Mouse (Mus musculus) hindbrain, embryonic 10.5 days (tissue): ENCODE measurements around the gene Rasip1. TPM values are rescaled to one million over a fixed set of nuclear protein-coding genes. Genes with fewer than 3 reads are reported as not detected.

Source experiments
- DNase-seq: peaks from one replicate; pipeline ENCODE4 v3.0.0-alpha.2; 2017; ENCODE audit warnings: low spot score
- H3K27ac ChIP-seq: fragments of 300-500 bp; sonication (generic); 2 replicates; pipeline ENCODE4 v1.5.1; 2016; ENCODE audit warnings: mild to moderate bottlenecking, moderate library complexity
- H3K27me3 ChIP-seq: fragments of 300-500 bp; sonication (generic); 2 replicates; pipeline ENCODE4 v1.6.1; 2016; ENCODE audit warnings: mild to moderate bottlenecking; ENCODE audit not compliant: poor library complexity, insufficient read depth, severe bottlenecking
- H3K36me3 ChIP-seq: fragments of 300-500 bp; sonication (generic); 2 replicates; pipeline ENCODE4 v1.6.1; 2016; ENCODE audit warnings: mild to moderate bottlenecking, moderate library complexity
- H3K4me1 ChIP-seq: fragments of 300-500 bp; sonication (generic); replicated peaks from 2 replicates; pipeline ENCODE4 v1.6.1; 2016; ENCODE audit warnings: mild to moderate bottlenecking
- H3K4me3 ChIP-seq: fragments of 300-500 bp; sonication (generic); 2 replicates; pipeline ENCODE4 v1.5.1; 2016; ENCODE audit warnings: mild to moderate bottlenecking, moderate library complexity
- H3K9me3 ChIP-seq: fragments of 300-500 bp; sonication (generic); 2 replicates; pipeline ENCODE4 v1.6.1; 2016; ENCODE audit warnings: mild to moderate bottlenecking, moderate library complexity
- WGBS: fragments of 180-500 bp; shearing (Covaris S2); methylation state at CpG from one replicate; pipeline ENCODE4 v1.1.7; 2016; 5-methylcytosine and 5-hydroxymethylcytosine counted together
- polyA plus RNA-seq: library from polyadenylated mRNA; unstranded; fragments of >200 nt; fragmentation: Nextera tagmentation; extraction: Ambion mirVana; gene quantifications from 2 replicates; pipeline ENCODE4 v1.2.1, GENCODE M21; 2016

Rasip1 gene
- polyA plus RNA-seq, 1 experiment from 2014 or later: 9.3 TPM

GRCm38 (mm10) chr7:45685811-45686210 is 58.5 kb downstream of the Rasip1 start:
- Histone ChIP-seq H3K27me3 (peaks cover 31% of the 10 kb centered on the region), H3K4me1 (peaks cover 65% of the 10 kb centered on the region), H3K4me3 (0 out of 2 replicates have a peak overlapping the region, but pooled peaks have one; percentile 14), H3K36me3 (no peaks in the 10 kb centered on the region), H3K9me3 (no peaks in the 10 kb centered on the region), H3K27ac (peak overlapping the region; percentile 71)
- no peak for DNase-seq
- 56% methylated on average over 10 of the region's 10 CpGs for WGBS

GRCm38 (mm10) chr7:45686841-45687240 is 59.6 kb downstream of the Rasip1 start:
- Histone ChIP-seq H3K9me3 (no peaks in the 10 kb centered on the region), H3K4me3 (0 out of 2 replicates have a peak overlapping the region, but pooled peaks have one; percentile 14), H3K36me3 (no peaks in the 10 kb centered on the region), H3K4me1 (peaks cover 65% of the 10 kb centered on the region), H3K27ac (peak overlapping the region; percentile 71; the same call in 1 of the 2 replicates), H3K27me3 (peaks cover 41% of the 10 kb centered on the region)
- WGBS: 75% methylated on average over 3 of the region's 3 CpGs
- no peak for DNase-seq

Other genes starting within 250 kb of the Rasip1 start
- gene Snrnp70, start 231.7 kb upstream of the Rasip1 start, polyA plus RNA-seq: 223 and 271 TPM in 2 replicates
- 0.07 TPM in 1 of 2 replicates, not detected in the other for gene Kcna7, start 221.8 kb upstream of the Rasip1 start, polyA plus RNA-seq
- gene Ntf5, start 213.8 kb upstream of the Rasip1 start, polyA plus RNA-seq: 1.0 and 1.1 TPM in 2 replicates
- 0.60 and 1.5 TPM in 2 replicates for gene Lhb, start 206.7 kb upstream of the Rasip1 start, polyA plus RNA-seq
- 43.2 and 45.7 TPM in 2 replicates for gene Gys1, start 192.6 kb upstream of the Rasip1 start, polyA plus RNA-seq
- gene Ruvbl2, start 189.4 kb upstream of the Rasip1 start, polyA plus RNA-seq: 192 and 212 TPM in 2 replicates
- gene Ftl1, start 167.6 kb upstream of the Rasip1 start, polyA plus RNA-seq: 5,819 and 7,209 TPM in 2 replicates
- 264 and 295 TPM in 2 replicates for gene Bax, start 160.6 kb upstream of the Rasip1 start, polyA plus RNA-seq
- gene Tulp2, start 145.6 kb upstream of the Rasip1 start, polyA plus RNA-seq: 0.47 and 1.2 TPM in 2 replicates
- gene Gm45808, start 140.7 kb upstream of the Rasip1 start, polyA plus RNA-seq: not detected in 2 replicates
- 4.8 and 6.7 TPM in 2 replicates for gene Dhdh, start 138.7 kb upstream of the Rasip1 start, polyA plus RNA-seq
- gene Nucb1, start 117.1 kb upstream of the Rasip1 start, polyA plus RNA-seq: 110 and 115 TPM in 2 replicates
- gene Ppp1r15a, start 101.2 kb upstream of the Rasip1 start, polyA plus RNA-seq: 18.6 and 20.2 TPM in 2 replicates
- 4.1 and 4.5 TPM in 2 replicates for gene Plekha4, start 101.2 kb upstream of the Rasip1 start, polyA plus RNA-seq
- 1.1 and 1.5 TPM in 2 replicates for gene Hsd17b14, start 72.6 kb upstream of the Rasip1 start, polyA plus RNA-seq
- gene Bcat2, start 57.3 kb upstream of the Rasip1 start, polyA plus RNA-seq: 37.1 and 46.2 TPM in 2 replicates
- not detected in 2 replicates for gene Fgf21, start 12.0 kb upstream of the Rasip1 start, polyA plus RNA-seq
- gene Fut1, start 10.2 kb upstream of the Rasip1 start, polyA plus RNA-seq: 0.20 TPM in 1 of 2 replicates, not detected in the other
- gene Izumo1, start 5.7 kb upstream of the Rasip1 start, polyA plus RNA-seq: 0.19 TPM in 1 of 2 replicates, not detected in the other
- 2.6 and 2.9 TPM in 2 replicates for gene Mamstr, start 12.5 kb downstream of the Rasip1 start, polyA plus RNA-seq
- gene Fut2, start 38.9 kb downstream of the Rasip1 start, polyA plus RNA-seq: 0.12 and 0.21 TPM in 2 replicates
- gene Ntn5, start 56.5 kb downstream of the Rasip1 start, polyA plus RNA-seq: 0.39 and 0.98 TPM in 2 replicates
- 0.62 and 0.77 TPM in 2 replicates for gene Sec1, start 66.9 kb downstream of the Rasip1 start, polyA plus RNA-seq
- gene Car11, start 72.4 kb downstream of the Rasip1 start, polyA plus RNA-seq: 8.3 and 13.0 TPM in 2 replicates
- 3.0 and 3.4 TPM in 2 replicates for gene Dbp, start 77.6 kb downstream of the Rasip1 start, polyA plus RNA-seq
- gene Rpl18, start 88.0 kb downstream of the Rasip1 start, polyA plus RNA-seq: 1,010 and 1,126 TPM in 2 replicates
- gene Sphk2, start 90.5 kb downstream of the Rasip1 start, polyA plus RNA-seq: 33.6 and 35.5 TPM in 2 replicates
- gene Fam83e, start 93.7 kb downstream of the Rasip1 start, polyA plus RNA-seq: 1.6 and 1.8 TPM in 2 replicates
- gene Spaca4, start 98.3 kb downstream of the Rasip1 start, polyA plus RNA-seq: not detected in 2 replicates
- gene Lmtk3, start 156.2 kb downstream of the Rasip1 start, polyA plus RNA-seq: 2.3 and 5.4 TPM in 2 replicates
- 1.7 and 2.2 TPM in 2 replicates for gene Sult2b1, start 157.2 kb downstream of the Rasip1 start, polyA plus RNA-seq
- gene Cyth2, start 187.1 kb downstream of the Rasip1 start, polyA plus RNA-seq: 164 and 231 TPM in 2 replicates
- 0.91 and 1.0 TPM in 2 replicates for gene Kcnj14, start 197.3 kb downstream of the Rasip1 start, polyA plus RNA-seq
- gene Grwd1, start 203.5 kb downstream of the Rasip1 start, polyA plus RNA-seq: 85.2 and 110 TPM in 2 replicates
- 37.6 and 67.7 TPM in 2 replicates for gene Kdelr1, start 245.3 kb downstream of the Rasip1 start, polyA plus RNA-seq